Comparison of ENCODE assay signal across 9 mouse cellular contexts in genomic region chr6:149101943-149102243, GRCm38 (mm10). TPM values are rescaled to one million over a fixed set of nuclear protein-coding genes. Genes with fewer than 3 reads are reported as not detected.
DNase-seq lines count a peak whose midpoint lies in the region; ATAC-seq and TF ChIP-seq lines count a peak whose summit lies in the region.
"Had no signal": no experiment of that assay in that cellular context is flagged by ENCODE, and none has a peak within 500 bp of the region (broad histone marks: within the 10 kb centered on the region; RNA-seq: fewer than 3 reads in every experiment).

No protein-coding gene starts in this region.

- WGBS in lung, embryonic 16.5 days, result 10% methylated on average over 7 of the region's 7 CpGs
- WGBS in intestine, embryonic 16.5 days, result 10% methylated on average over 7 of the region's 7 CpGs
- WGBS in neural tube, embryonic 14.5 days, result 8% methylated on average over 7 of the region's 7 CpGs

- TF ChIP-seq CTCF in embryonic fibroblast, embryonic 13.5 days (IDR thresholded peaks at IDR 0.05; ENCODE audit: borderline replicate concordance, insufficient read depth, low read length), result no peak

- peak overlapping the region; percentile 93 for H3K9ac ChIP-seq in lung, embryonic 16.5 days (ENCODE audit: low read length)
- peak overlapping the region; percentile 96 for H3K9ac ChIP-seq in intestine, embryonic 16.5 days (ENCODE audit: low read depth, low read length)
- peak overlapping the region; percentile 97 for H3K9ac ChIP-seq in neural tube, embryonic 14.5 days (replicated peaks; ENCODE audit: low read depth, low read length)

- TF ChIP-seq POLR2A in embryonic fibroblast, embryonic 13.5 days (IDR thresholded peaks at IDR 0.05; ENCODE audit: low read depth, low read length), result no peak

- no peak for DNase-seq in lung, postnatal 14 days
- no peak for DNase-seq in gastrocnemius, adult 18-20 months (ENCODE audit: low spot score)
- no peak for DNase-seq in left cerebral cortex, postnatal 4 days

- H3K4me3 ChIP-seq in lung, embryonic 16.5 days (ENCODE audit: low read length), result peak overlapping the region; percentile 89
- H3K4me3 ChIP-seq in embryonic fibroblast, embryonic 13.5 days (ENCODE audit: insufficient read depth, low read length), result peak overlapping the region; percentile 77
- peak overlapping the region; percentile 93 for H3K4me3 ChIP-seq in intestine, embryonic 16.5 days (ENCODE audit: low read length)
- peak overlapping the region; percentile 93 for H3K4me3 ChIP-seq in neural tube, embryonic 14.5 days (ENCODE audit: low read depth, low read length)

- intact Hi-C loops in left cerebral cortex, postnatal 4 days (cut with DNase I), result loop anchor here (5.0 kb wide), 1 partner anchor 40 kb away; no protein-coding TSS in a partner anchor

- peak overlapping the region; percentile 78; the same call in 1 of the 2 replicates for H3K27ac ChIP-seq in lung, embryonic 16.5 days (ENCODE audit: low read length)
- no peak overlapping the region for H3K27ac ChIP-seq in embryonic fibroblast, embryonic 13.5 days (ENCODE audit: insufficient read depth, low read length)
- H3K27ac ChIP-seq in intestine, embryonic 16.5 days (ENCODE audit: low read length), result peak overlapping the region; percentile 96
- H3K27ac ChIP-seq in neural tube, embryonic 14.5 days (ENCODE audit: low read depth, low read length), result peak overlapping the region; percentile 99

- ATAC-seq in lung, embryonic 16.5 days (ENCODE audit: low read depth), result no peak
- no peak for ATAC-seq in intestine, embryonic 16.5 days
- ATAC-seq in neural tube, embryonic 14.5 days (ENCODE audit: low read depth), result peak; percentile 50
- ATAC-seq in cerebellum, adult (ENCODE audit: insufficient number of reproducible peaks, low FRiP score, low TSS enrichment), result no peak; the same call in 1 of the 2 replicates

- no peaks in the 10 kb centered on the region for H3K36me3 ChIP-seq in lung, embryonic 16.5 days (ENCODE audit: control insufficient read depth, insufficient read depth, low read length)
- no peaks in the 10 kb centered on the region for H3K36me3 ChIP-seq in intestine, embryonic 16.5 days (ENCODE audit: control insufficient read depth, insufficient read depth, low read length)
- no peaks in the 10 kb centered on the region for H3K36me3 ChIP-seq in neural tube, embryonic 14.5 days (ENCODE audit: control insufficient read depth, insufficient read depth, low read length)

- no peaks in the 10 kb centered on the region for H3K27me3 ChIP-seq in lung, embryonic 16.5 days (ENCODE audit: control insufficient read depth, insufficient read depth, low read depth, low read length)
- H3K27me3 ChIP-seq in intestine, embryonic 16.5 days (replicated peaks; ENCODE audit: control insufficient read depth, insufficient read depth, low read length), result no peaks in the 10 kb centered on the region
- H3K27me3 ChIP-seq in neural tube, embryonic 14.5 days (ENCODE audit: control insufficient read depth, insufficient read depth, low read length), result no peaks in the 10 kb centered on the region

- no peaks in the 10 kb centered on the region for H3K9me3 ChIP-seq in lung, embryonic 16.5 days (ENCODE audit: control insufficient read depth, low read length)
- no peaks in the 10 kb centered on the region for H3K9me3 ChIP-seq in intestine, embryonic 16.5 days (ENCODE audit: control insufficient read depth, low read length)
- H3K9me3 ChIP-seq in neural tube, embryonic 14.5 days (ENCODE audit: control insufficient read depth, low read length), result no peaks in the 10 kb centered on the region

- peaks cover 3% of the 10 kb centered on the region; the same call in 1 of the 2 replicates for H3K4me1 ChIP-seq in lung, embryonic 16.5 days (replicated peaks; ENCODE audit: control insufficient read depth, insufficient read depth, low read length)
- no peaks in the 10 kb centered on the region for H3K4me1 ChIP-seq in embryonic fibroblast, embryonic 13.5 days (ENCODE audit: control insufficient read depth, insufficient read depth, low read length)
- H3K4me1 ChIP-seq in intestine, embryonic 16.5 days (ENCODE audit: control insufficient read depth, insufficient read depth, low read length), result 0 out of 2 replicates have a peak, but pooled peaks cover 3% of the 10 kb centered on the region
- H3K4me1 ChIP-seq in neural tube, embryonic 14.5 days (ENCODE audit: control insufficient read depth, insufficient read depth, low read length), result 0 out of 2 replicates have a peak, but pooled peaks cover 8% of the 10 kb centered on the region

- peak overlapping the region; percentile 85 for H3K4me2 ChIP-seq in lung, embryonic 16.5 days (ENCODE audit: low read depth, low read length)
- H3K4me2 ChIP-seq in intestine, embryonic 16.5 days (ENCODE audit: low read depth, low read length), result peak overlapping the region; percentile 78
- H3K4me2 ChIP-seq in neural tube, embryonic 14.5 days (ENCODE audit: low read depth, low read length), result peak overlapping the region; percentile 60

RNA-seq across cellular contexts. Expression of gene Dennd5b, which starts 0.4 kb away (rescaled TPM):
- 5.2 and 5.3 TPM in 2 replicates for polyA plus RNA-seq in lung, embryonic 16.5 days (2015; fragmentation: Nextera tagmentation; extraction: Ambion mirVana)
- 6.6 and 6.9 TPM in 2 replicates for polyA plus RNA-seq in embryonic fibroblast, embryonic 13.5 days (2011; ENCODE audit: insufficient read length, low read depth, missing spikeins)
- 7.4 and 9.1 TPM in 2 replicates for polyA plus RNA-seq in intestine, embryonic 16.5 days (2015; fragmentation: Nextera tagmentation; extraction: Ambion mirVana)
- 23.3 and 32.3 TPM in 2 replicates for polyA plus RNA-seq in neural tube, embryonic 14.5 days (2014; fragmentation: Nextera tagmentation; extraction: Ambion mirVana)
- total RNA-seq in gastrocnemius, adult 18-20 months (2021), result 10 to 100 TPM in 1 of 2 experiments, 1 to 10 TPM in 1; 5.9 to 12.4 TPM
- total RNA-seq in left cerebral cortex, postnatal 4 days (2021), result 10 to 100 TPM; 43.8 to 46.8 TPM

RNA-seq across cellular contexts. Expression of gene Gm10203, which starts 28.1 kb away (rescaled TPM):
- not detected in 2 replicates for polyA plus RNA-seq in lung, embryonic 16.5 days (2015; fragmentation: Nextera tagmentation; extraction: Ambion mirVana)
- not detected in 2 replicates for polyA plus RNA-seq in embryonic fibroblast, embryonic 13.5 days (2011; ENCODE audit: insufficient read length, low read depth, missing spikeins)
- polyA plus RNA-seq in intestine, embryonic 16.5 days (2015; fragmentation: Nextera tagmentation; extraction: Ambion mirVana), result not detected in 2 replicates
- polyA plus RNA-seq in neural tube, embryonic 14.5 days (2014; fragmentation: Nextera tagmentation; extraction: Ambion mirVana), result not detected in 2 replicates
- not detected for total RNA-seq in gastrocnemius, adult 18-20 months (2021)
- total RNA-seq in left cerebral cortex, postnatal 4 days (2021), result not detected
- total RNA-seq: left cerebral cortex, postnatal 36 days had no signal

RNA-seq across cellular contexts. Expression of gene Etfbkmt, which starts 37.8 kb away (rescaled TPM):
- polyA plus RNA-seq in lung, embryonic 16.5 days (2015; fragmentation: Nextera tagmentation; extraction: Ambion mirVana), result 17.3 and 18.5 TPM in 2 replicates
- 5.2 and 6.0 TPM in 2 replicates for polyA plus RNA-seq in embryonic fibroblast, embryonic 13.5 days (2011; ENCODE audit: insufficient read length, low read depth, missing spikeins)
- polyA plus RNA-seq in intestine, embryonic 16.5 days (2015; fragmentation: Nextera tagmentation; extraction: Ambion mirVana), result 16.1 and 17.1 TPM in 2 replicates
- 6.2 and 6.7 TPM in 2 replicates for polyA plus RNA-seq in neural tube, embryonic 14.5 days (2014; fragmentation: Nextera tagmentation; extraction: Ambion mirVana)
- total RNA-seq in gastrocnemius, adult 18-20 months (2021), result 10 to 100 TPM in 1 of 2 experiments, 1 to 10 TPM in 1; 9.5 to 13.0 TPM
- total RNA-seq in left cerebral cortex, postnatal 4 days (2021), result 1 to 10 TPM; 3.7 to 4.3 TPM
